Mouse (Mus musculus): Measurements from ENCODE around the gene Zfp219.

Zfp219 gene

GRCm38 (mm10) chr14:52018248-52019050 lies 2.1 kb downstream of the Zfp219 start:
- peak in 1 of 2 experiments; percentile 61 for DNase-seq (ENCODE audit: low spot score in 2 of 2)

GRCm38 (mm10) chr14:52017662-52018061 lies 2.9 kb downstream of the Zfp219 start:
- DNase-seq (ENCODE audit: low spot score in 2 of 2) = peak in 1 of 2 experiments; percentile 56

GRCm38 (mm10) chr14:52016625-52017405 lies 3.7 kb downstream of the Zfp219 start:
- peak in 1 of 2 experiments; percentile 59 for DNase-seq (ENCODE audit: low spot score in 2 of 2)

GRCm38 (mm10) chr14:52015445-52016100 lies 5.0 kb downstream of the Zfp219 start, which contains the start of gene Tmem253:
TSS of gene Tmem253 (plus strand) at chr14:52015658.
- peak in 1 of 2 experiments; percentile 55 for DNase-seq (ENCODE audit: low spot score in 2 of 2)

- peak in 1 of 2 experiments; percentile 65 for DNase-seq (ENCODE audit: low spot score in 2 of 2)
Measured at GRCm38 (mm10) chr14:52014761-52015311, 5.7 kb downstream of the Zfp219 start.

GRCm38 (mm10) chr14:52014271-52014760 lies 6.2 kb downstream of the Zfp219 start:
- DNase-seq (ENCODE audit: low spot score in 2 of 2) = no peak

- DNase-seq (ENCODE audit: low spot score in 2 of 2) = peak in 1 of 2 experiments; percentile 66
Measured at GRCm38 (mm10) chr14:52013771-52014219, 6.7 kb downstream of the Zfp219 start.

GRCm38 (mm10) chr14:52013021-52013610 lies 7.4 kb downstream of the Zfp219 start:
- DNase-seq (ENCODE audit: low spot score in 2 of 2) = no peak

GRCm38 (mm10) chr14:52012553-52012952 lies 8.0 kb downstream of the Zfp219 start:
- DNase-seq (ENCODE audit: low spot score in 2 of 2) = no peak

GRCm38 (mm10) chr14:52012085-52012484 lies 8.4 kb downstream of the Zfp219 start:
- DNase-seq (ENCODE audit: low spot score in 2 of 2) = no peak

GRCm38 (mm10) chr14:52011683-52012082 lies 8.8 kb downstream of the Zfp219 start:
- no peak for DNase-seq (ENCODE audit: low spot score in 2 of 2)

- DNase-seq (ENCODE audit: low spot score in 2 of 2) = peak in 1 of 2 experiments; percentile 56
Measured at GRCm38 (mm10) chr14:52010446-52011111, 10.0 kb downstream of the Zfp219 start.

- DNase-seq (ENCODE audit: low spot score in 2 of 2) = peak in 1 of 2 experiments; percentile 52
Measured at GRCm38 (mm10) chr14:52009841-52010240, 10.7 kb downstream of the Zfp219 start.

GRCm38 (mm10) chr14:52009361-52009760 lies 11.2 kb downstream of the Zfp219 start:
- DNase-seq (ENCODE audit: low spot score in 2 of 2) = peak in 1 of 2 experiments; percentile 61

- DNase-seq (ENCODE audit: low spot score in 2 of 2) = peak; percentile 90 to 98
Measured at GRCm38 (mm10) chr14:52008321-52009203, 12.0 kb downstream of the Zfp219 start.

- DNase-seq (ENCODE audit: low spot score in 2 of 2) = no peak
Measured at GRCm38 (mm10) chr14:52006771-52007170, 13.8 kb downstream of the Zfp219 start.

- no peak for DNase-seq (ENCODE audit: low spot score in 2 of 2)
Measured at GRCm38 (mm10) chr14:52006241-52006640, 14.3 kb downstream of the Zfp219 start.

- DNase-seq (ENCODE audit: low spot score in 2 of 2) = no peak
Measured at GRCm38 (mm10) chr14:52005616-52006015, 14.9 kb downstream of the Zfp219 start.

GRCm38 (mm10) chr14:52005141-52005540 lies 15.4 kb downstream of the Zfp219 start:
- no peak for DNase-seq (ENCODE audit: low spot score in 2 of 2)
